Mouse (Mus musculus) heart, postnatal 0 days (tissue): ENCODE results near the gene Ndufs3.

Experiments used
- CTCF ChIP-seq: IDR thresholded peaks from 2 replicates; pipeline ENCODE4 v1.5.1; 2016; ENCODE audit warnings: antibody characterized with exemption, control low read depth, low read depth
- EP300 ChIP-seq: IDR thresholded peaks from 2 replicates; pipeline ENCODE4 v1.6.1; 2016; ENCODE audit warnings: antibody characterized with exemption, low read depth

- no peak for TF ChIP-seq CTCF
- TF ChIP-seq EP300 = no peak
Measured at GRCm38 (mm10) chr2:90870136-90870601, 34.5 kb downstream of the Ndufs3 start.
